Mouse (Mus musculus): ENCODE measurements around the gene Grik3.

The Grik3 gene

DNA sequence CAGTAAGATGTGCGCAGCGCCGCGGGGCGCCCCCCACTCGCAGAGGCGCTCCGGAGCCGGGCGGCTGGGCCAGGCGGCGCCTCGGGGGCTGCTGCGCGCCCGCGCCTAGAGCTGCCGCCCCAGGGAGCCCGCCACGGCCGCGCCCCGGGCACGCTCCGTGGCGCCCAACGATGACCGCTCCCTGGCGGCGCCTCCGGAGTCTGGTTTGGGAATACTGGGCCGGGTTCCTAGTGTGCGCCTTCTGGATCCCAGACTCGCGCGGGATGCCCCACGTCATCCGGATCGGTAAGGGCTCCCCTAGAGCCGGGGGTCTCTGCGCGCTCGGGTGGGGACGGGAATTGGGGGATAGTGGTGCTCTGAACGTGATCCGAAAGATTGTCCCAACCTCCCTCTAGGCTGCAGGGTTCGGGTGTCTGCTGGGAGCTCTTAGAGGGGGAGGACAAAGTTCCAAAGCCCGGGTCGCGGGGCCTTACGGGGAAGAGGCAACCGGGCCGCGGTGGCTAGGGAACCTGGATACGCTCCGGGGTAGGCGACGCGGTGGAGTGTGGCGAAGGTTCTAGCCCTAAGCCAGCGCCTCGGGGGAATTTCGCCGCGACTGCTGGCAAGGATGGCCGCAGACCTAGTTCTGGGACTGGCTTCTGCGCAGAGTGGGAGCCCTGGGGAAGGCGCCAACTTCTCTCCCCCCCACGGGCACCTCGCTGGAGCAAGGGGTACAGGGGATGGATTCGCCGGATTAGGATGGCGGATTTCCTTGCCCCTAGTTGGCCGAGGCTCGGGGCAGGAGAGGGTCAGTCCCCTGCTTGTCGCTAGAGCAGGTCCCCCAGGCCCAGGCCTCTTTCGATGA, at the start of gene Grik3:
Gene Grik3 (plus strand): TSS at position 40 of the 844 bp plus-strand sequence.
- no peak for DNase-seq (ENCODE audit: low read depth)

DNA sequence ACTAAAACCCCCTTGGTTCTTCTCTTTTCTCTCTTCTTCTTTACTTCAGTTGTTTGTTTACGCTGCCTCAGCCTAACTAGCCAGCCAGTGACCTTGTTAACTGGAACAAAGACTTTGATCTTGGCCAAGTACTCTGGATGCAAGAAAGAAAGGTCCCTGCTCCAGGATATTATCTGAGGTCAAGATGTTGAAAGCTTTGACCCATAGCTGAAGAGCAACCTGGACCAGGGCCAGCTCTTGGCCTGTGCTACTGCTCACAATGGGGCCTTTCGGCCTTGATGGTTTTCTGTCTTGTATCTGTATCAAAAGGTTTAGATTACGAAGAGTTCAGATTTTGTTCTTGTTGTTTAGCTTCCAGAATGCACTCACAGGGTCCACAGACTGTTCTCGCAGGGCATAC, 48.7 kb upstream of the Grik3 start:
- no peak for DNase-seq (ENCODE audit: low read depth)

DNA sequence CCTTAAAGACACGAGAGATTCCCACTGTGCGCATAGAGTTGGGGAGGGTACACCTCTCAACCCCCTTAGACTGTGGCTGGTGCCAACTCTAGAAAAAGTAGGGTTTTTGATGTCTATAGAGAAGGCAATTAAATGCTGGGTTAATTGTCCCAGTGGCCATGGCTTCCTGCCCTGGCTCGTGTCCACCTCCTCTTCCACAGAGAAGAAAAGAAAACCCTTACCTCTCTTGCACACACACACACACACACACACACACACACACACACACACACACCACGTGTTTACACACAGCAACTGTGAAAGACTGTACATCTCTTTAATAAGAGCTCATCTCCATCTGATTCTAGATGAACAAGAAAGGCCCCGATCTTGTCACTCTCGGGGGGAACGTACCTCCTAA, 46.1 kb upstream of the Grik3 start:
- DNase-seq (ENCODE audit: low read depth) = no peak

DNA sequence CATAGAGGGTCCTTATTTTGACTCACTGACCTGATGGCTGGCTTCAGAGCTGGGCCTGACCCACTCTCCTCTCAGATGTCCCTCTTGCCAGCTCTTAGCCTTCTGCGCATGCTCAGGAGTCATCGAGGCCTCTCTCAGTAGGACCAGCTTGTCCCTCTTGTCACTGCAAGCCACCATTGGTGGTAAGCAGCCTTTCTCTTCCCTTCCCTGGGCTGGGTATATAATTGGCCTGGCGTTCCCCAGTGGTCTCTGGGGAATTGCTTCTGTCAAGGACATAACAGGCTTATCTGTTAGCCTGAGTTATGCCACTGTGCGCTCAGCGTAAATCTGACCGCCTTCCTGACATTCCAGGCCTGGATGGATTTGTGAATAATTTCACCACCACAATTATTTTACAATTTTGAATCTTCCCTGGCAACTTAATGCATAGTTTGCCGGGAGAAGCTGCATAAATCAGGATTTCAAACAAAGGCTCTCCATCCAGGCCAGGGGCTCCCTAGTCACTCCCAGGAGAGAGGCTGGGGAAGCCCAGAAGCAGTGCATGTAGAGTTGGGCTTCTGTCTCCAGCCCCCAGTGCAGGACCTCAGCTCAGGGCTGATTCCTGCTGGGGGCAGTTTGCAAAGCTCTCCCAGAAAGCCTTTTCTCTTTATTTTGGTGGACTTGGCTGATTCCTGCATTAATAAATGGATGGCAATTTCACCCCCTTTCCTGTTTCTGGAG, 39.7 kb upstream of the Grik3 start:
- DNase-seq (ENCODE audit: low read depth) = no peak

DNA sequence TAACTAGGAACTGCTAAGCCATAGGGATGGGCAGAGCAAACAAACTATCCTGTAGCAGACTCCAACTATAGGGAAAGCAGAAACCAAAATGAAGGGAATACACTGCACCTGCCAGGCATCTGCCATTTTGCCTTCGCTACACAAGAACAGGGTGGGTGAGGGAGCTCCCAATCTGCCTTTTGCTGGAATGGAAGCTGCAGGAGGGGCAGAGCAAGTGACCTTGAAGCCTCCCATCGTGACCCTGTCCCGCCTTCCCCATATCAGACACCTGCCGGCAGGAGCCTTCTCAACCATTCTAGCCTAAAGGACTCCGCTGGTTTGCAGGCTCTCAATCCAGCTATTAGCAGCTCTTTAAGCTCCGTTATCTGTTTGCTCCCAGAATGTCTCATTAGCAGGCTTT, 38.7 kb upstream of the Grik3 start:
- no peak for DNase-seq (ENCODE audit: low read depth)

GRCm38 (mm10) chr4:125456506-125456905, 34.0 kb upstream of the Grik3 start:
- no peak for DNase-seq (ENCODE audit: low read depth)

- DNase-seq (ENCODE audit: low read depth) = no peak
These were observed 33.1 kb upstream of the Grik3 start for GRCm38 (mm10) chr4:125457152-125458093.

GRCm38 (mm10) chr4:125459791-125460190, 30.7 kb upstream of the Grik3 start:
- DNase-seq (ENCODE audit: low read depth) = no peak

GRCm38 (mm10) chr4:125469711-125470372, 20.7 kb upstream of the Grik3 start:
- no peak for DNase-seq (ENCODE audit: low read depth)

- no peak for DNase-seq (ENCODE audit: low read depth)
These were observed 15.6 kb upstream of the Grik3 start for GRCm38 (mm10) chr4:125474903-125475302.

GRCm38 (mm10) chr4:125478071-125478470, 12.4 kb upstream of the Grik3 start:
- no peak for DNase-seq (ENCODE audit: low read depth)

- DNase-seq (ENCODE audit: low read depth) = no peak
These were observed 9.2 kb upstream of the Grik3 start for GRCm38 (mm10) chr4:125481256-125481655.

GRCm38 (mm10) chr4:125484131-125484530, 6.4 kb upstream of the Grik3 start:
- DNase-seq (ENCODE audit: low read depth) = no peak

DNA sequence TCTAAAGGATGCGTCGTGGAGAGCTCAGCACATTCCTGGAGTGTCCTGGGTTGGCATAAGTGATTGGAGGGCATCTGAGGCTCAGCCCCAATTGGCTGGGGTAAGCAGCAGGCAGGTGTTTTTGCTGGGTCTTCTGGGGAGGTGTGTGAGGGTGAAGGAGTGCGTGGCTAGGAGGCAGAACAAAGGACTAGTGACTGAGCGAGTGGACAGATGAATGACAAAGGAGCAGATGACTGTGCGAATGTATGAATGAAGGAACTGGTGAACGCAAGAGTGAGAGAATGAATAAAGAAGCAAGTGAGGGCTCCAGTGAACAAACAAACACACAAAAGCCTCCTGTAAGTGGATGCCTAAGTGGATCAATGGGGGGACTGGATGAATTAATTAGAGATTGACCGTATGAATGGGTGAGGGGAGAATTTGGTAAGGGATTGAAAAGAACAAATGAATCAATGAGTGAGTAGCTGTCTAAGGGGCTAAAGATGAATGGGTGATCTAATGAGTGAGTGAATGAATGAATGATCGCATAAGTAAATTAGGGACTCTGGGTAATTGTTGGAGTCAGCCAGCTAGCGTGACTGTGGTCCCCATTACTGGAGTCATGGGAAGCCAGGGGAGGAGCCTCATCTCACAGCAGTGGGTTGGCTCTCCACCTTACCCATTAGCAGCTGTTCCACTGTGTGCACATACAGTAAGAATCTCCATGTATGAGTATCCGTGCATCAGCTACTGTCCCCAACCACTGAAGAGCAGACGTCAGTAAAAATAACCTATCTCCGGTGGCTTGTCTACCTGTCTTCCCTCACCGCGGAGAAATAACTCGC, 4.9 kb upstream of the Grik3 start:
- no peak for DNase-seq (ENCODE audit: low read depth)

GRCm38 (mm10) chr4:125486616-125487015, 3.9 kb upstream of the Grik3 start:
- no peak for DNase-seq (ENCODE audit: low read depth)

GRCm38 (mm10) chr4:125487031-125487430, 3.5 kb upstream of the Grik3 start:
- DNase-seq (ENCODE audit: low read depth) = no peak

DNA sequence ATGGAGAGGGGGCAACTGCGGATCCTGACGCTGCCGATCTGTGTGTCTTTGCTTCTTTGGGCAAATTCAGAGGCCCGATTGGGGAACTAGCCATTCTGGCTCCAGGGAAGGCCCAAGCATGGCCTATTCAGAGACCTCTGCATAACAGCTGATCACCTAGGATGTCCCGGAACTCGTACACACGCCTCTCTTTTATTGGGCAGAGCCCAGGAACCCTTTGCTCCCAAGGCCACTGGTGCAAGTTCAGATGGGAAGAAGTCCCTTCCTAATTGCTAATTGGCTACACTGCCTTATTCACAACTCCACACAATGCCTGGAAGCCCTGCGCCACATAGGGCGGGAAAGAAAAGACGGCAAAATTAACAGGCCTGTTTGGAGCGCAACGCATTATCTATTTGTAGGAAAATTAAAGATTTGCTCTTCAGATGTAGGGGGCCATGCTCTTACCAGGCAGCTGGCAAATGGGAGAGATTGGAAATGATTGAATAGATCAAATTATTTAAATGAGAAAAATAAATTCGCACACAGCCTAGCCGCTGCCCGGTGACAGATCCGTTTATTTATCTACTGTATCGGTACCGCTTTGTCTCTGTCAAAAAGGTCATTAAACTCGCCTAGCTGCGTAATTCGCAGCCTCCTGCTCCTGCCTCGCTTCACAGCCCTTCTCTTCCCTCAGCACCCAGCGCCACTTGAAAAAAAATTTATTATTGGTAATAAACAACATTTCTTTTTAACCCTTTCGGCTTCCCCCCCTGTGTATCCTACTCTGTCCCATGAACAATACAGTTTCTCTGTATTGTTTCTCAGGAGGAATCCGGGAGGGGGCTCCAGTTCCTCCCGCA, 1.5 kb upstream of the Grik3 start:
- no peak for DNase-seq (ENCODE audit: low read depth)

GRCm38 (mm10) chr4:125489901-125490590, 454 bp upstream of the Grik3 start:
- no peak for DNase-seq (ENCODE audit: low read depth)

GRCm38 (mm10) chr4:125491505-125492121, 1.1 kb downstream of the Grik3 start:
- DNase-seq (ENCODE audit: low read depth) = no peak
